Mouse (Mus musculus) midbrain, embryonic 10.5 days (tissue): Measurements from ENCODE around the gene Ap3b1. TPM values are rescaled to one million over a fixed set of nuclear protein-coding genes. Genes with fewer than 3 reads are reported as not detected.
"Not testable (repeated sequence)": the region's sequence is repeated elsewhere in the genome, so short reads cannot be mapped to it uniquely, and the experiment has no call there.

Experiments used
- DNase-seq: peaks from one replicate; pipeline ENCODE4 v3.0.0-alpha.2; 2017; ENCODE audit warnings: low spot score
- H3K27ac ChIP-seq: fragments of 300-500 bp; sonication (generic); replicated peaks from 2 replicates; pipeline ENCODE4 v1.5.1; 2016; ENCODE audit warnings: mild to moderate bottlenecking
- H3K27me3 ChIP-seq: fragments of 300-500 bp; sonication (generic); 2 replicates; pipeline ENCODE4 v1.6.1; 2016; ENCODE audit warnings: low read depth, mild to moderate bottlenecking; ENCODE audit not compliant: poor library complexity, severe bottlenecking
- H3K36me3 ChIP-seq: fragments of 300-500 bp; sonication (generic); 2 replicates; pipeline ENCODE4 v1.6.1; 2016; ENCODE audit warnings: mild to moderate bottlenecking, moderate library complexity
- H3K4me1 ChIP-seq: fragments of 300-500 bp; sonication (generic); 2 replicates; pipeline ENCODE4 v1.6.1; 2016
- H3K4me3 ChIP-seq: fragments of 300-500 bp; sonication (generic); 2 replicates; pipeline ENCODE4 v1.5.1; 2016; ENCODE audit warnings: mild to moderate bottlenecking, moderate library complexity
- H3K9me3 ChIP-seq: fragments of 300-500 bp; sonication (generic); replicated peaks from 2 replicates; pipeline ENCODE4 v1.6.1; 2016; ENCODE audit warnings: mild to moderate bottlenecking
- WGBS: fragments of 180-500 bp; shearing (Covaris S2); methylation state at CpG from one replicate; pipeline ENCODE4 v1.1.7; 2016; 5-methylcytosine and 5-hydroxymethylcytosine counted together
- polyA plus RNA-seq: library from polyadenylated mRNA; unstranded; fragments of >200 nt; fragmentation: Nextera tagmentation; extraction: Ambion mirVana; gene quantifications from 2 replicates; pipeline ENCODE4 v1.2.1, GENCODE M21; 2016

The Ap3b1 gene
- polyA plus RNA-seq, 1 experiment from 2014 or later = 35.6 TPM

DNA sequence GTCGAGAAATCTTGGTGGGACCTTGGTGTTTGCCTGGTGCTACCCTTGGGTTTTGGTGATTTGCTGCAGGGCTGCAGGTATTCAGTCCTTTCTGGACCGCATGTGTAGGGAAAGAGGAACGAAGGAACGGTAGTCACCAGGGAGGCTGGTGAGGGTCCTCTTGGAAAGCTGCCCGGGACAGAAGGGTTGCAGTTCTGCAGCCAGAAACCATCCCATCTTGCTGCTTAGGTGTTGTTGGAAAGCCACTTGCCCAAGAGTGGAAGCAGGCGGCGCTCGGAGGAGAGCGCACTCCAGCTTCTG, 709 bp upstream of the Ap3b1 start:
- peaks cover 24% of the 10 kb centered on the region for H3K4me1 ChIP-seq
- no peaks in the 10 kb centered on the region for H3K27me3 ChIP-seq
- H3K4me3 ChIP-seq = peak overlapping the region; percentile 87
- H3K9me3 ChIP-seq = no peaks in the 10 kb centered on the region
- DNase-seq = no peak
- peak overlapping the region; percentile 94 for H3K27ac ChIP-seq
- 1% methylated on average over 9 of the region's 9 CpGs for WGBS
- peaks cover 7% of the 10 kb centered on the region; the same call in 1 of the 2 replicates for H3K36me3 ChIP-seq

- H3K4me1 ChIP-seq = peaks cover 24% of the 10 kb centered on the region
- 18% methylated on average over 24 of the region's 25 CpGs for WGBS
- peak overlapping the region; percentile 87 for H3K4me3 ChIP-seq
- no peaks in the 10 kb centered on the region for H3K9me3 ChIP-seq
- no peak for DNase-seq
- H3K27ac ChIP-seq = peak overlapping the region; percentile 94
- H3K36me3 ChIP-seq = peaks cover 13% of the 10 kb centered on the region
- no peaks in the 10 kb centered on the region for H3K27me3 ChIP-seq
These were observed 641 bp downstream of the Ap3b1 start for GRCm38 (mm10) chr13:94359282-94359920.

GRCm38 (mm10) chr13:94361013-94361580, 2.3 kb downstream of the Ap3b1 start:
- H3K9me3 ChIP-seq, DNase-seq, H3K4me3 ChIP-seq, H3K27me3 ChIP-seq, H3K27ac ChIP-seq: not testable (repeated sequence)
- Histone ChIP-seq H3K4me1 (peaks cover 24% of the 10 kb centered on the region), H3K36me3 (peaks cover 16% of the 10 kb centered on the region)
- 92% methylated on average over 10 of the region's 10 CpGs for WGBS

GRCm38 (mm10) chr13:94364336-94364735, 5.6 kb downstream of the Ap3b1 start:
- H3K4me3 ChIP-seq = no peak overlapping the region
- no peaks in the 10 kb centered on the region for H3K9me3 ChIP-seq
- H3K36me3 ChIP-seq = peaks cover 19% of the 10 kb centered on the region
- H3K27ac ChIP-seq = no peak overlapping the region
- no peak for DNase-seq
- whole genome bisulfite sequencing = 96% methylated on average over 2 of the region's 2 CpGs
- H3K27me3 ChIP-seq = no peaks in the 10 kb centered on the region
- peaks cover 12% of the 10 kb centered on the region for H3K4me1 ChIP-seq

DNA sequence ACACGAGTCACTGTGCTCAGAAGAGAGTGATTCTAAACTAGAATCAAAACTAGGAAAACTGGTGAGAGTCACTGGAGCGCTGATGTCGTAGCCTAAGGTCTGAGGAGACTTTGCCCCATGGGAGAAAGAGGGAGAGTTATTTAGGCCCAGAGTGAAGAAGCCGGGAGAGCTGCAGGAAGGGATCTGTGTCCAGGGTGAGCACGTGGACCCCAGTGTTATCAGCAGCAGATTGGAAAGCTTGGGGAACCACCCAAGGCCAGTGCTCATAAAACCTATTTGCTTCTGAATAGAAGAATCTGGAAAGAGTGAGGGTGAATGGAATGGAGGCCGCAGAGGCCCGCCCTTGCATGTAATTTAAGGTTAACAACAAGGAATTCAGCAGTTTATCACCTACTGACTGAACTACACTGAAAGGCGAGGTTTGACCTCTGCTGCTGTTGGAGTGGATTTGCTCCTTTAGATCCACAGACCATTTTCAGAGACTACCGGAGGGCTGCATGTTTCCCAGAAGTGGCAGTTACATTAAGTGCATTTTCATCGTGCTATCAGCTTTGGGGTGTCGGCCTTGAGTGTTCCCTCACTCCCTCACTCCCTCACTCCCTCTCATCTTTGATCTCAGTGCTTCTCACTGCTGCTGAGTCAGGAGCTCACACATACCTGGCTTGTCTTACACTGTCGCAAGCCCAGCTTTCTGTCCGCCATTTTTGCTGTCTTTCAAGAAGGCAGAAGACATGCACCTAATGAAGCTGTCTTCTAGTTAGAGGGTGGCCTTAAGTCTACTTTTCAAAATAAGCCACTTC, 6.5 kb downstream of the Ap3b1 start:
- Histone ChIP-seq H3K4me3 (no peak overlapping the region), H3K27ac (no peak overlapping the region), H3K36me3 (peaks cover 25% of the 10 kb centered on the region), H3K4me1 (peaks cover 5% of the 10 kb centered on the region; the same call in 1 of the 2 replicates), H3K9me3 (no peaks in the 10 kb centered on the region), H3K27me3 (no peaks in the 10 kb centered on the region)
- WGBS = 88% methylated on average over 13 of the region's 13 CpGs
- DNase-seq = no peak

GRCm38 (mm10) chr13:94367869-94368268, 9.1 kb downstream of the Ap3b1 start:
- H3K36me3 ChIP-seq = peaks cover 22% of the 10 kb centered on the region
- DNase-seq = no peak
- H3K9me3 ChIP-seq = no peaks in the 10 kb centered on the region
- no peak overlapping the region for H3K4me3 ChIP-seq
- H3K27me3 ChIP-seq = no peaks in the 10 kb centered on the region
- H3K27ac ChIP-seq = no peak overlapping the region
- no peaks in the 10 kb centered on the region for H3K4me1 ChIP-seq
- WGBS = 91% methylated on average over 2 of the region's 2 CpGs

DNA sequence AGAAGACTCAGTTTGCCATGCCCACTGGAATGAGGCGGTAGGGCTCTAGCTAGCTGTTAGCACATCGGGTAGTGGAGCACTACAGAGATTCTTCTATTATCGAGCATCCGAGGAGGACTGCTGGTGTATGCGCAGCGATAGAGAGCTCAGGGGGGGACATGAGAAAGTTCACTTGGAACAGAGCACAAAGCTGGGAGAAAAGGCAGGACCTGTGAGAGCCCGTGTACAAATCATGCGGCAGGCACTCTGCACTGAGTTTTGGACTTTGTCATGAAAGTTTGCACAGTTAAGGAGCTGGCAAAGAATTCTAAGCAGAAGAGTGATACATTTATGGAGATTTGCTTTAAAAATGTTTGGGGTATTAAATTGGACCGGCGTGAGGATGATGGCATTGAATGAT, 11.8 kb downstream of the Ap3b1 start:
- Histone ChIP-seq H3K36me3 (peaks cover 20% of the 10 kb centered on the region), H3K4me1 (no peaks in the 10 kb centered on the region), H3K9me3 (no peaks in the 10 kb centered on the region), H3K27ac (no peak overlapping the region), H3K4me3 (no peak overlapping the region), H3K27me3 (no peaks in the 10 kb centered on the region)
- 95% methylated on average over 10 of the region's 10 CpGs for WGBS
- DNase-seq = no peak

GRCm38 (mm10) chr13:94372066-94372465, 13.3 kb downstream of the Ap3b1 start:
- WGBS = 81% methylated on average over 7 of the region's 7 CpGs
- no peak for DNase-seq
- no peak overlapping the region for H3K4me3 ChIP-seq
- H3K9me3 ChIP-seq = no peaks in the 10 kb centered on the region
- peaks cover 17% of the 10 kb centered on the region for H3K36me3 ChIP-seq
- H3K27me3 ChIP-seq = no peaks in the 10 kb centered on the region
- H3K4me1 ChIP-seq = no peaks in the 10 kb centered on the region
- H3K27ac ChIP-seq = no peak overlapping the region

GRCm38 (mm10) chr13:94374131-94374530, 15.4 kb downstream of the Ap3b1 start:
- Histone ChIP-seq H3K4me3 (no peak overlapping the region), H3K27me3 (no peaks in the 10 kb centered on the region), H3K36me3 (peaks cover 17% of the 10 kb centered on the region), H3K4me1 (peaks cover 5% of the 10 kb centered on the region), H3K27ac (no peak overlapping the region), H3K9me3 (no peaks in the 10 kb centered on the region)
- no peak for DNase-seq
- 96% methylated on average over 3 of the region's 3 CpGs for WGBS

GRCm38 (mm10) chr13:94375526-94376390, 17.0 kb downstream of the Ap3b1 start:
- DNase-seq = no peak
- H3K36me3 ChIP-seq = 0 out of 2 replicates have a peak, but pooled peaks cover 8% of the 10 kb centered on the region
- peaks cover 5% of the 10 kb centered on the region for H3K4me1 ChIP-seq
- no peaks in the 10 kb centered on the region for H3K9me3 ChIP-seq
- no peaks in the 10 kb centered on the region for H3K27me3 ChIP-seq
- H3K27ac ChIP-seq = no peak overlapping the region
- 94% methylated on average over 7 of the region's 7 CpGs for WGBS
- no peak overlapping the region for H3K4me3 ChIP-seq

GRCm38 (mm10) chr13:94379006-94379405, 20.2 kb downstream of the Ap3b1 start:
- Histone ChIP-seq H3K27me3 (no peaks in the 10 kb centered on the region), H3K9me3 (no peaks in the 10 kb centered on the region), H3K4me3 (no peak overlapping the region), H3K4me1 (peaks cover 5% of the 10 kb centered on the region), H3K36me3 (0 out of 2 replicates have a peak, but pooled peaks cover 5% of the 10 kb centered on the region), H3K27ac (no peak overlapping the region)
- 93% methylated on average over 4 of the region's 4 CpGs for WGBS
- DNase-seq = no peak

- no peaks in the 10 kb centered on the region for H3K27me3 ChIP-seq
- no peak for DNase-seq
- H3K27ac ChIP-seq = no peak overlapping the region
- whole genome bisulfite sequencing = 91% methylated on average over 4 of the region's 4 CpGs
- H3K4me1 ChIP-seq = peaks cover 7% of the 10 kb centered on the region
- no peaks in the 10 kb centered on the region for H3K9me3 ChIP-seq
- H3K36me3 ChIP-seq = no peaks in the 10 kb centered on the region
- no peak overlapping the region for H3K4me3 ChIP-seq
These were observed 22.7 kb downstream of the Ap3b1 start for GRCm38 (mm10) chr13:94381427-94381826.
